Mouse (Mus musculus): ENCODE measurements around the gene Dupd1.

Dupd1 gene

DNA sequence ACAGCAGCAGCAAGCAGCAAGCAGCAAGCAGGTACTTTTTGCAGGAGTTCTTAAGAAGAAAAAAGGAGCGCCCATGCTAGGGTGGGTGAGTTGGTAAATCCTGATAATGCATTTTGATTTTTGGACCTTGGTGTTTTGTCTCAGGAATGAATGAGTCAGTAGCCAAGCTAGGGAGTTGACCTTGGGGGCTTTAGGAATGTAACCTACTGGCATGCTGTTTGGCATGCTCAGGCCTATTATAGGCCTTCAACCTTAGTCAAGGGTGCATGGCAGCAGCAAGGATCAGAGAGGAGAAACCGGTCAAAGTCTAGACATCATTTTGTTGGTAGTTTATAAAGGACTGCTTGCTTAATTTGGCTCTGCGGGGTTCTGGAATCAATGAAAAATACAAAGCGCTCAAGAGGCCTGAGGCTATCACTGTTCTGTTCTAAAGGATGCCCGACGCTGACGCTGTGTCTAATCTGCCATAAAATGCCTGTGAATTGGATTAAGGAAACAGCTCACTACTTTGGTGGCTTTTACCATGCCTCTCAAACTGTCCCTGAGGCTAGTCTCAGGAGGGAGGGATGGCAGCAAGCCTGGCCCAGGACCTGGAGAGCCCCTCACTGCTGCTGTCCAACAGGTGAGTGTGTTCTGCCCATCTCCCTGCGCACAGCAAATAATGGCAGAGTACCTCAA, 7.8 kb upstream of the Dupd1 start:
- no peak for DNase-seq (ENCODE audit: low spot score)

DNA sequence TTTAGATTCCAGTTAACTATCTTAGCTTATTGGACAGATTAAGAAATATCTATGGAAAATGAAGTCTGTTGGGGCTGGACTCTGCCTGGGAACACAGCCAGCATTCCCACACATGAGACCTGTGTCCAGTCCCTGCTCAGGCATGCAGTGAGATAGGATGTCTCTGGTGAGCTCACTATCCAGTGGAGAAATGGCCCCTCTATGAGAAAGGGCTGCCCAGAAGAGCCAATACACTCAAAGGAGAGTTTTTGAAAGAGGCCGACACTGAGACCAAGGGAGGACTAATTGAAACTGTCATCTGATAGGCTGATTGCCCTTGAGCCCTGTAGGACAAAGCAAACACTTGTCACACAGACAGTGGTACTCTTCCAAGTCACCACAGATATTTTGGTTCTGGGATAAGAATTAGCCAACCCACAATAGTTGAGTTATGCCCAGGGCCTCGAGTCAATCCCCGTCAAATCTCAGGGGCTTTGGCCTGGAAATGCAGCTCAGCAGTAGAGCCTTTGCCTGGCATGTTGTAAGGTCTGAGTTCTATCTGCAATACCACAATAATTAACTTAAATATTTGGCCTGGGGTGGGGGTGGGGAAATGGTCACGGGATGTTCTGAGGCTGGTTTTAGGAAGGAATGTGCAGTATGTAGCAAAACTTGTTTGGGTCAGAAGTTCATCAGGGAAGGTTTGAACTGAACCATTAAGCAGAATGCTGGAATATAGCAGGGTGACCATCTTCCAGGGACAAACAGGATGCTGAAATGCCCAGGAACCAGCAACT, 6.2 kb upstream of the Dupd1 start:
- DNase-seq (ENCODE audit: low spot score), result peak; percentile 8

DNA sequence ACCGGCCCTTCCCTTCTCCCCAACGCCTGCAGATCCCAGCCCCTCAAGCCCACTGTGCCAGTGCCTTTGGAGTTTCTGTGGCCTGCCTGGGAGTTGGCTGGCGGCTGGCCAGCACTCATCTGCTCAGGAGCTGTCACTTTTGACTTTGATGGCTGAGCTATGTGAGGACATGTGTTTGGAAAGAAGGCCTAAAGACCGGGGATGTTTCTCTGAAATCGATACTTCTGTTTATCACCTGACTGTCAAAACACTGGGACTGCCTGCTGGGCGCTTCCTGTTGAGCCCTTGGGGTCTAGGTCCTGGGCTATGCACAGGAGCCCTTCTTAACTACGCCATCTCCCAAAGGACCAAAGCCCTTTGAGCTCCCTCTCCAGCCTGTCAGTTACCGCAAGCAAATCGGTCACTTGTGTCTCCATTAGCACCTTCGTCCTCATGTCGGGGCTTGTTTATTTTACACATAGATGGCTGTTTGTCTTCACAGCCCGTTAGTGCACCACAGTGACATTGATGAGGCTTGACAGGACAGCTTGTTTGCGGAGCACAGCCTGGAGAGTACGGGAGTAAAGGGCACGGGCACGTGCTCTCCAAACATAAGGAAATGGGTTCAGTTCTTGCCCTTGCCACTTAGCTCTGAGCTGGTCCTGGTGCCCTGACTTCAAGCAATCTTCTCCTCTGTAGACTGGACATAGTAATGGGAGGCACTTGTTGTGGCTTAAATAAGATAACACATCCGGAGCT, 5.4 kb upstream of the Dupd1 start:
- DNase-seq (ENCODE audit: low spot score), result no peak

DNA sequence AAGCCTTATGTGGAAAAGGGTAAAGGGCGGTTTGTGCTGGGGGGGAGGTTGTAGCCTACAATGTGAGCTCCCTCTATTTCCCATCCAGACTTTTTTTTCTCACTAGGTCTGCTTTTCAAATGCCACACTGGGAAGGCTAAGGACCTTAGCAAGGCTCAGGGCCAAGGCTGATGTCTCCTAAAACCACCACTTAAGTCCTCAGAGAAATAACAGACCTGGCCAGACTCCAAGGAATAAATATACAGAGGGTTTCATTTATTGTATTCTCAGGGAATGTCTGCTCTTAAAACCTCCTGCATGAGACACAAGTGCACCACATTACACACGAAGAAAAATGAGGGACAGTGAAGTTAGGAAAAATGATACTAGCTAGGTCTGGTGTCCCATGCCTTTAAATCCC, 3.1 kb downstream of the Dupd1 start:
- peak; percentile 12 for DNase-seq (ENCODE audit: low spot score)

DNA sequence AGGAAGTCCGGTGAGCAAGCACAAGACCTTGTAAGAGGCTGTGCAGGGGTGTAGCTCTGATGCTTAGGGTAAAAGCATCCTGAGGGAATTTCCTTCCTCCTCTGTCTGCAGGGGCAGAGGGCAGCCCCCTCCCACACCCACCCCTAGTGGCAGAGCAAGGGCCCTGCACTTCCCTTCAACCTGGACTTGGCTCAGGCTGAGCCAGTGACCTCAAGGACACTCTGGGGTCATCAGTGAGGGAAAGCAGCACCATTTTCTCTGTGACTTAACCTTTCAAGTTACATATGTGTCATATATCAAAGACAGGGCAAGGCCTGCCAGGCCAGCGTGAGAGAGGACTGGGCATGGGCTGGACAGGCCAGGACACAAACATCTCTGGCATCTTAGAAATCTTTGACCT, 4.8 kb downstream of the Dupd1 start:
- DNase-seq (ENCODE audit: low spot score), result peak; percentile 9

DNA sequence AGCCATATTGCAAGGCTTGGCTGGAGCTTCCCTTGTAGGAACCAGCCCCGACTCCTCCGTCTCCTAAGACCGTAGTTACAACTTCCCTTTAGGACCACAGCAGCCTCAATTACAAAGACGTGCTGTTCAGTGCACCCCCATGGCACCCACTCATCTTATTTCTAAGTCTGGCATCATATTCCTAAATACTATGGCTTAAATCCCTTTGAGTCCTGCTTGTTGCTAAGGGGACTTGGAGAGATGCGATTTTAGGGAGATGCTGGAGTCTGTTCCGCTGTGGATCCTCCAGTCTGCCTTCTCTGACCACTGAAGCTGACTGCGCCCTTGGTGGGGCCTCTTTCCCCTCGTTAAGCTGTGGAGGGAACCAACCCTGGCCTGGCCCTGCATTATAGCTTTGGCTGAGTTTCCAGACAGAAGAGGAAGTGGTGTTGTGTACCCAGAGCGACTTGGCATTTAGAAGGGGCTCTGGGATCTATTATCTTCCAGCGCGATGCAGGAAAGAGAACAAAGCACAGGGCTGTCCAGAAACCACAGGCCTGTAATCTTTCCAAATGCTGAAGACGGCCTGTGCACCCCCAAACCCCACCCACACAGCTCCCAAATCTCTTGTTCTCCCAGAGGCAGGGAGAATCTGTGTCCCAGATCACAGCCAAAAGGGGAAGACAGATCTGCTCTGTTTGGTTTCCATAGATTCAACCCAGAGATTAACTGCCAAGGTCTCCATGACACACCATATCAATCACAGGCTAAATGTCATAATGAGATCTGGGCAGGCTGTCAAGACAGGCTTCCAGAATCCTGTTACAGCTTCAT, 7.4 kb downstream of the Dupd1 start:
- DNase-seq (ENCODE audit: low spot score), result peak; percentile 72

DNA sequence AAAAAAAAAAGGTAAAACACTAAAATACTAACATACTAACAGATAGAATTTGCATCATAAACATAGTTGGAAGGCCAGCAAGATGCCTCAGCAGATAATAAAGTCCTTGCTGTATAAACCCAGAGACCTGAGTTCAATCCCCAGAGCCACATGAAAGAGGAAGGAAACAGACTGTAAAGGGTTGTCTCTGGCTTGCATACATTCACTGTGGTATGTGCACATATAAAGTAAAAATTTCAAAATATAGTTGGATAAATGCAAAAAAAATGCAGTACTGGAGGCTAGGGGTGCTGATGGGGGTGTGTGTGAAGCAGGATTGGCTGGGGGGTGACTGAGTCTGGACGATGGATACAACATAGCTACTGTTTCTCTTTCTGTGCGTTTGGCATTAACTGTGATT, 8.9 kb downstream of the Dupd1 start:
- DNase-seq (ENCODE audit: low spot score), result no peak

DNA sequence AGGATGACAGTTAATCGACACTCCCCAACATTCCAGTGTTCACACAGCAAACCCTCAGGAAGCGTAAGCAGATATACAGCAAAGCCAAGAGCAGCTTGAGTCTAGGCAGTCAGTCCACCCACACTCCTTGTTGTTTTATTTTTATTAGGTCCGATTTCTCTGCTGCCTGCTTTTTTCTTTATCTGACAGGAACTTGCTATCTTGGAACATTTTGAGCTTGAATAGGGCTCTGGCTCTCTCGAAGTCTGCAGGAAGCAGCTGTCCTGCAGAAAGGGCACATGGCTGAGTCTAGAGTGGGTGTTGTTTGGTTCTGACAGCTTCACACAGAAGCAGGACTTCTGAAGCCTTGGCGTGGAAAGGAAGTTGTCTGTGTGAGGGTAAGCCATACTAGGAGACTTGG, 11.1 kb downstream of the Dupd1 start:
- no peak for DNase-seq (ENCODE audit: low spot score)

DNA sequence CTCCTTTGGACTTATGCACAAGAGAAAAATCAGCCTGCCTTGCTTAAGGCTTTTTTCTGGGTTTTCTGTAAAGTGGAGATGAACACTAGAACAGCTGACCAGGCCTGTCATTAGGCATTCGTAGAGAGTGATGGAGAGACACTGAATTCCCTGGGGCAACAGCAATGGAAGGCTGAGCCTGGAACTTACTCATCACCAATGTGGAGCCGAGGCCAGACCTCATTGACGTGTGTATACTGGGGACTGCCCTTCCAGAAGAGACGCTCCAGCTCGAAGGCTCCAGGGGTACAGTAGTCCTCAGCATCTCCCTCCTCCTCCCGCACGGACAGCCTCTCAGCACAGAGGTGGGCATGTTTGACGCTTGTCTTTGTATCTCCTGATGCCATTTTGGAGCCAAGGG, 11.7 kb downstream of the Dupd1 start:
- no peak for DNase-seq (ENCODE audit: low spot score)

DNA sequence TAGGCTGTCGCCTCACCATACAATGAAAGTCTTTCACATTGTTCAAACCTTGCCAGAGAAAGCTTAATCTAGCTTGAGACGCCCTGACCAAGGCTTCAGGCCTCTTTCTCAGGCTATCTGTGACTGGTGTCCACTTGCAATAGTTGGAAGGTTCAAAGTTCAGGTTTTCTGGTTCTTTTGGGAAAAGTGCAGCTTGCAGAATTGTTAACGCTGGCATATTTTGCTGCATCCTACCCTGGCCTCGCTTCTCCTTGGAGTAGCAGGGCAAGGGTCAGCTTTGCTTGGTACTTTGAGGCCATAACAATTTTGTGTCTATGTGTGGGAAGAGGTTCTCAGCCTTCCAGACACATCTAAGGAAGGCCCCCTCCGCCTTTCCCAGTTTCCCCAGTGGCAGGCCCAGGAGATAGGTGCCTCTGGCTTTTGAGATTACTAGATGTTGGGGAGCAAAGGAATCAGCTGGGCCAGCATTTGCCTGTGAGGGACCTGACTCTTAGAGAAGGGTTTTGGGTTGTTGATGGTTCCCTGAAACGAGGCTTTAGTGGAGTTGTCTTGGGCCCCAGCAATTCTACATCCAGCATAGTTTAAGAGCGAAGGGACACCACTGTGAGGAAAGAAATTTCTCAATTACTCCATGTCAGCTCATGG, 18.1 kb downstream of the Dupd1 start:
- DNase-seq (ENCODE audit: low spot score), result no peak

DNA sequence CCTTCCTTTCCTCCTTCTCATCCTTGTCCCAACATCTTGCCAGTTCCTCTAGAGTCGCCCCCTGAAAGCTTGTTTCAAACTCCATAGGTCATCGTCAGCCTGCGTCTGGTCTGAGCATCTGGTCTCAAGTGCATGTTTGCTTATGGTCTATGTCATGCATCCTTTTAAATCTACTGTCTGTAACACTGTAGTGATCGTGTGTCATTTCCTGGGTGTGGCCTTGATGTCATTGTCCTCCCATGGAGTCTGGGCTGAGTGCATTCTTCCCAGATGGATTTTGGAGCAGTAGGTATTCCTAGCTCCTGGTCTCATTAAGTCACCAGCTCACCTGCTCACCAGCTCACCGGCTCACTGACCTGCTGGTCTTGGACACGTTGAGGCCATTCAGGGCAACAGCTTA, 19.4 kb downstream of the Dupd1 start:
- DNase-seq (ENCODE audit: low spot score), result peak; percentile 20

DNA sequence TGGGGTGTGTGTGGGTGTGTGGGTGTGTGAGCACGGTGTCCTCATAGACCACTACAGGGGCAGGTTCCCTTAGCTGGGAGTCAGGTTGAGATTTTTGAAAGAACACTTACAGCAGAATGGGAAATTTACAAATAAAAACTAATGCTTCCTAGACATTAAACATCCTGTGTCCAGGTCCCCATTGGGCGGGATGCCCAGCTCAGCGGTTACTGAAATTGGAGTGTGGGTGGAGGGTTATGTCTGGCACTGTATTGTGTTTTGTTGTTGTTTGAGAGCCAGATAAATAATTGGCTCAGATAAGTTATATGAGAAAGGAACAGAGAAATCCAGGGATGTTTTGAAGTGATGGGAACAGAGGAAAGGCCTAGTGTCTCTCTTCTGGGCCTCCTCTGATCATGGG, 23.3 kb downstream of the Dupd1 start:
- DNase-seq (ENCODE audit: low spot score), result no peak

DNA sequence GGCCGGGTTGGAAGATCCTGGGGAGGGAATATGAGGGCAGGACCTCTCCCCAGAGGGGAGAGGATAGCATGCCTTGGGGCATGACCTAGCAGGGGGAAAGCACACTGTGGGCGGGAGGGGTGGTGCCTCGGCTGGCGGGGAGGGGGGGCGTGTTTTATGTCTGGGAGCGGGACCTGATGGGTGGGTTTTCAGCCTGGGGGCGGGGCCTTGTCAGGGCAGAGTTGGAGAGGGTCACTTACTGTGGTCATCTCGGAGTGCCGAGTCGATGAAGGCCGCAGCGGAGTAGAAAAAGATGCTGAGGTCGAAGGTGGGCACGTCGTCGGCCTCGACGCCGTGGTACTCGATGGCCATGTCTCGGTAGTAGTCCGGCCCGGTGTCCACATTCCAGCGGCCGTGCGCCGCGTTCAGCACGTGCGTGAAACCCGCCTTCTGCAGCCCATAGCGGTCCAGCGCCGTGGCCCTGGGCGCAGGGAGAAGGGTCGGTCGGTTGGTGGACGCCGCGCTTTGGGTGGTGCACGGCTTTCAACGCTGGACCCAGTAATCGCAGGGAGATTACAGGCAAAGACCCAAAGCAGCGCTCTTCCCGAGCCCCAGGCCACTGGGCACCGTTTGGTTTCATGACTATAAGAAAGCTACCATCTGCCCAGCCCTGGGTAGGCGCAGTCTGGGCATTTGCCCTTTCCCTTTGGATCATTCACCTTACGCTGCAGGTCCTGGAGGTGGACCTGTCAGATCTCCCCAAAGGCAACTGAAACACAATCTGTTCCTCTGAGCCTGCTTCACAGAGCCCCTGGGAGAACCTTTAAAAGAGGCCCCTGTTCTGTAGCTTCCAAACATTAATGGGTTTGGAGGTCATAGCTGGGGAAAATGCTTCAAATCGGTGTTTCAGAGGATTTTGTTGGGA, 27.7 kb downstream of the Dupd1 start:
- no peak for DNase-seq (ENCODE audit: low spot score)

DNA sequence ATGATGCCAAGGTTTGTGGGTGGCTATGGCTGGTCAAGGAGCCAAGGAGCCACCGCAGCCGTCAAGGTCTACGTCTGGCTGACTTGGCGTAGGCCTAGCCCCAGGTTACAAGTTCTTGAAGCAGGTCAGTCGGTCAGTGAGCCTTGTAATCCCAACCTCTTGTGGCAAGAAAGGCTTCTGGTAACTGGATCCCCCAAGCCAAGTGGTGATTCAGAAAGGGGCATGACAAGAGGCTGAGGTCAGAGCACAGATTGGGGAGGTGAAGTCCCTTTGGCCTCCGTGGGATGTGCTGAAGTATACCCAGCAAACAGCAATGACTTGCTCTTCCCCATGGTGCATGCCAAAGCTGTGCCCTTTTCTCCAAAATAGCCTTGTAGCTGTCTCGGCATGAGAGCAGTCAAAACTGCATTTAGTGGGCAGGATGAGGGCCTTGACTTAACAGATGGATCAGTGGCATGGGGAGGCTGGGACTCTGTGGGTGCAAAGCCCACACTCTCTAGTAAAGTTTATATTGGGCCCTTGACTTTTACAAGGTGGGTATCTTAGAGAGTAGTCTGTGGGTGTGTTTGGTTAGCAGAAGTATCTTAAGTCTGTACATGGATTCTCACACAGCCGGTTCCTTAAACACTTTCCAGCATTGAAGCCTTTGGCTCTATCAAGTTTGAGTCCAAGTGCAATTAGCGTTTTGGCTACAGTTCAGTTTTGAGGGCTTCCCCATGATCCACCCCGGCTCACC, 28.8 kb downstream of the Dupd1 start:
- DNase-seq (ENCODE audit: low spot score), result no peak

DNA sequence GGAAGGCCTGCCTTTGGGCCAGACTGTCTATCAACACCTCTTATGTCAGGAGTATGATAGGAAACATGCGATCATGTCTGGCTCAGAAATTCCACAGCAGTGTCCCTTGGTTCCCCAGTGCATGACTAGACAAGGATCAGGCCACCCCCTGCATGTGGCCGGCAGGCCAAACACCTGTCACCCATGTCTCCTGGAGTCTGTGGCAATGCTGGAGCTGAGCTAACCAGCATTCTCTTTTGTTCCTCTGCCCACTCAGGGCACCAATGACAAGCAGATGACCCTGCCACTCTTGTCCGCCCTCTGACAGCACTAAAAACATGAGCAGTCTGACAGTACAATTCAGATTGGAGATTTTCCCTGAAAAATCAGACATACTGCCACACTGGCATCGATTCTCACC, 30.5 kb downstream of the Dupd1 start:
- DNase-seq (ENCODE audit: low spot score), result no peak

DNA sequence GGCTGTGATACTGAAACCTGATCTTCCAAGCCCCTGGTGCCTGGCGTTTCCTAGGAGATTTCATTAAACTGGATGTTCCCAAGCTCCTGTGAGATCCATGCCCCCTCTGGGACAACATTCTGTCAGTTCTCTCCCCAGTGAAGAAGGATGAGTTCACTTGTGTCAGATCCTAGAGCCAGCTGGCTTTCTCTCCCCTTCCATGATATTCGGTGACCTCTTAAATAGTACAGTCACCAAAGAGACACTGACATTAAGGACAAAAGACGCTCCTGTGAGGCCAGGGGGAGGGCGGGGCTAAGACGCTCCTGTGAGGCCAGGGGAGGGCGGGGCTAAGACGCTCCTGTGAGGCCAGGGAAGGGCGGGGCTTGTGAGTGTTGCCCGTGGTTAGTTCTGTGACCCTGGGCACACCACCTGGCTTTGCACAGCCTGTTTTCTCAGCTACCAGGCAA, 31.7 kb downstream of the Dupd1 start:
- peak; percentile 85 for DNase-seq (ENCODE audit: low spot score)

DNA sequence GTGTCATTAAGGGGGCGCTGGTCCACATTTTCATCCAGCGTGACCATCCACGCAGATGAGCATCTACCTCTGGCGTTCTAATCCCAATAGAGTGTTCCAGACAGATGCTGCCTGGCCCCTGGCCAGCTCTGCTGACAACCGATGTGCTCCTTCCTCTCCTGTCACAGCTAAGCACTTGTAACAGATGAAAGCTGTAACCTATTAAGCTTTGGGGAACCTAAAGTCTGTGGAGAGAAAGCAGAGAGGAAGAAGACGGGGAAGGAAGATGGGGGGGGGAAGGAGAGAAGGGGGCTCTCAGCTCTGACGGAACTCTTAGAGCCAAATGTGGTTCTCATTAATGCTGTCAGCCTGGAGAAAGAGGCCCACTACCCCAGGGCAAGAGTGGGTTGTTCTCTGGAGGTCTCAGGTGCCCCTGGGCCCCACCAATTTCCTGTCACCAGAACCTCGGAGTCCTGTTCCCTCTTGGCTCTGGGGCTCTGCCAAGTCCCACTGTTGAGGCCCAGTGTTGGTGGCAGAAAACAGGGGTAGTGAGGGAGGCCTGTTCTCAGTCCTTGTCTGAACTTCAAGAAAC, 34.7 kb downstream of the Dupd1 start:
- DNase-seq (ENCODE audit: low spot score), result peak; percentile 50

DNA sequence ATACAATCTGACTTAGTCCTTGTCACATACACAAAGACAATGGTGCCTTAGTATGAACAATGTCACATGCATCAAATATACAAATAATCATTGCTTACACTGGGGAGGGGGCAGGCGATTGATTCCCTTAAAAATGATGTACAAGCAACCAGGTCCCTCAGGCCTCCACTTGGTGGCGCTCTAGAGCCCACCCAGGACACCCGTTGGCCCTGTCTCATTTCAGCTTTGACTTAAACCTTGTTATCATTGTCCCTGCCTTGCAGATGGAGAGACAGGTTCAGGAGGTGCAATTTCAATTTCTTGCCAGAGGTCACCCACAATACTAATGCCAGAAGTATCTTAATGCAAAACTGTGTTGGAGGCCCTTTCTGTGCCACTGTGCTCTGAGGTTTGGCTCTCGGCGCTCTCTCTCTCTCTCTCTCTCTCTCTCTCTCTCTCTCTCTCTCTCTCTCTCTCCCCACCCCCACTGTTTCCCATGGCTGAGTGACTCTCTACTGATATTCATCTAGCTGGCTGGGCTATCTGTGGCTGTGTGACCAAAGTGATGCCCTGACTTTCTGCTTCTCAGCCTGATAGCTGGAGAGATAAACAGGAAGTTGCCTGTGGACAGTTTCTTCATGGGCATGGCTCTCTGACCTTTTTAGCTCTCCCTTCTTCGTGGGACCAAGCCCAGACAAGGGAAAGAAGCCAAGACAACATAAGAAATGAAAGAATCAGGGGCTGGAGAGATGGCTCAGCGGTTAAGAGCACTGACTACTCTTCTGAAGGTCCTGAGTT, 35.7 kb downstream of the Dupd1 start:
- peak; percentile 76 for DNase-seq (ENCODE audit: low spot score)

DNA sequence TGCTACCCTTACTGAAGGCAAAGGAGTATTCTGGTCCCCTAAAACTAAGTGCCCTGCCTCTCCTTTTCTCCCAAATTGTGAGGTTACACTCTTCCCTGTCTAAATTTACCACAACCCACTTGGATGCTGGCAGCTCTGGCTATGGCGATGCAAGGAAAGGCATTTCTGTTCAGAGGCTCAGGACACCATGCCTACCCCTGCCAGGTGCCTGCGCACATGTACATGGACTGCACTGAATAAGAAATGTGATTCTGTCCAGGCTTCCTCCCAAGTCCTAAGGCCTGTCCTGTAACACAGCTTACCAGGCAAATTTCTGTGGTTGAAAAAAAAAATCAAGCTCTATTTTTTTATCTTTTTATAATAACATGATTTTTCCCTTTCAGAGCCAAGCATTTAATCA, 38.2 kb downstream of the Dupd1 start:
- no peak for DNase-seq (ENCODE audit: low spot score)

Data from MN1 (cell line).